Mouse (Mus musculus): ENCODE data around the gene Cacnb2.

DNA sequence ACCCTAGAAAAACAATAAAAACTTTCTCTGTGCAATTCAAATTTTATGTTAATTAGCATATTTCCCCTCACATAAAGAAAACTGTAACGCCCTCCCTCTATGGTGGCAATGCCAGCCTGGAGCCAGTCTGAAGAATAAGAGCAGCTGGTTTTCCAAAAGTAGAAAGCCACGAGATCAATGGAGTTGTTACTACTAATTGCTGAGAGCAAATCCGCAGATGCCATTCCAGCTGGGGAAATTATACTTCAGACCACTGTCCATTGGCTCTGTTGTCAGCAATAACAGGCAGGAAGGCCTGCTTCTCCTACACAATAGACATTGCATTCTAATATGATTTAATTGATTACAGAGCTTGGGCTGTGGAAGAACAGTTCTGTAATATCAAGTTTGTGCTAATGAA, 257.5 kb downstream of the Cacnb2 start:
- TF ChIP-seq CTCF (IDR thresholded peaks at IDR 0.05; ENCODE audit: low read depth) (no peak), EP300 (optimal IDR thresholded peaks at IDR 0.05) (no peak)

Data from stomach, postnatal 0 days (tissue).